Mouse (Mus musculus): ENCODE measurements around the gene Ric8b.

The Ric8b gene

GRCm38 (mm10) chr10:84963126-84963525 is 45.7 kb downstream of the Ric8b start:
- DNase-seq (ENCODE audit: low read depth): no peak

- no peak for DNase-seq (ENCODE audit: low read depth)
These were observed 46.3 kb downstream of the Ric8b start for GRCm38 (mm10) chr10:84963726-84964125.

GRCm38 (mm10) chr10:84966542-84966941 is 49.1 kb downstream of the Ric8b start:
- DNase-seq (ENCODE audit: low read depth): no peak

GRCm38 (mm10) chr10:84967645-84968044 is 50.2 kb downstream of the Ric8b start:
- no peak for DNase-seq (ENCODE audit: low read depth)

DNA sequence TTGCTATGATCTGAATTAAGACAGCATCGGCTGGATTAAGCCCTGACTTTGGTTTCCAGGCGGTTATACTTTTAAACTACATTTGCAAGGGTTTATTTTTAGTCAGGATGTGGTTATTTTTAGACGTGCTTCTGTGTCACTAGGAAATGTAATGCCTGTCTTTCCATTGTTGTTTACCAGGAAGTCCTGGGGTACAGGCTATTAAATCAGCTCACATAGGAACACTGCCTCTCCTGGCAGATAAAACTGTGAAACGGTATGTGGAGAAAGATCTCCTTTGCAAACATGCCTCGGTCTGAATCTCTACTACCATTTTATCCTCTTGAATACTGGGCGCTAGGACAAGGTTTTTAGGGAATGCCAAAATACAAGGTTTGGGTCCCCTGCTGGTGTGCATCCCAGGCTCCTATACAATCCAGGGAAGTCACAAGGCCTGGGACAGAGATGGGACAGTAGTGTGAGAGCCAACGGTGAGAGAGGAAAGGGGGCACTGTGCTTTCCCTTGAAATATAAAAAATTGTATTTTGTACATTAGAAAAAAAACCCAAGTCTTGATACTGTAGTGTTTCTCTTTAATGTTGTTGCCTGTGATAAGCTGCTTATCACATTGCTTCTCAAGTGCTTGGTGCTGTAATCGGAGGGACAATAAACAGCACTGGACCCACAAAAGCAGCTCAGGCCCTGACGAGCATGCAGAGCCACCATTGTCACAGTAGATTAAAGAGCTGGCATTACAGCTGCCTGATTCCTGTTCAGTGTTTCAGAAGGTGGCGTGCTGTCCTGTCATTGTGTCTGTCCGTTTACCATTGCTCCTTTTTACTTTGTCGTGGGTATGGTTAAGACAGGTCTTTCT is 51.7 kb downstream of the Ric8b start:
- no peak for DNase-seq (ENCODE audit: low read depth)

GRCm38 (mm10) chr10:84975264-84975663 is 57.8 kb downstream of the Ric8b start:
- DNase-seq (ENCODE audit: low read depth): no peak

GRCm38 (mm10) chr10:84976588-84977351 is 59.4 kb downstream of the Ric8b start:
- no peak for DNase-seq (ENCODE audit: low read depth)

DNA sequence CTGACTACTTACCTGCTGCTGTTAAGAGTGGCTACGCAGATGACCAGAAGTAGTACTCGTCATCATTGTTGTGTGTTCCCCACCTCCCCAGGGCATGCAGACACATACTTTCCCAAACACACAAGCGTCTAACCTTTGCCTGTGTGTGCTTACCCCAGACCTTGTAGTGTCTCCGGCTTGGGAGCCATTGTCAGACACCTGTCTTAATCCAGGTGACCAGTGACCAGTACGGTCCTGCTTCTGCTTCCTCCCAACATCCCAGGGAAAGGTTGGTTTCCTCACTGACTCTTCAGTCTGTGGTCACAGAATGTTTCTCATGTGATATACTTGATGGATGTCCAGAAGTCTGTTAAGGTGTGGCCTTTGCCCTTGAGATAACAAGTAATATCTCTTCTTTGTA is 62.9 kb downstream of the Ric8b start:
- DNase-seq (ENCODE audit: low read depth): no peak

DNA sequence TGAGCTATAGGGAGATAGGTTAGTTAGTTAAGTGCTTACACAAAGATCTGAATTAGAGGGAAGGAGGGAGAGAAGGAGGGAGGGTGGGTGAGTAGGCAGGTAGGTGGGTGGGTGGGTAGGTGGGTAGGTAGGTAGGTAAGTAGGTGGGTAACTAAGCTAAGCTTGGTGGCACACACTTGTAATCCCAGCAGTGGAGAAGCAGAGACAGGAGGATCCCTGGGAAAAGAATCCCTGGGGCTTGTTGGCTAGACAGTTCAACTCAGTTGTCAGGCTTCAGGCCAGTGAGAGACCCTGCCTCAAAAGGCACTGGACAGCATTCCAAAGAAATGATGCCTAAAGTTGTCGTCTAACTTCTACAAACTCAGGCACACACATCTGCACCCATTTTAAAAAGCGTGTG is 64.0 kb downstream of the Ric8b start:
- no peak for DNase-seq (ENCODE audit: low read depth)

- no peak for DNase-seq (ENCODE audit: low read depth)
These were observed 65.3 kb downstream of the Ric8b start for GRCm38 (mm10) chr10:84982675-84983074.

GRCm38 (mm10) chr10:84985956-84986355 is 68.5 kb downstream of the Ric8b start:
- peak; percentile 35 for DNase-seq (ENCODE audit: low read depth)

DNA sequence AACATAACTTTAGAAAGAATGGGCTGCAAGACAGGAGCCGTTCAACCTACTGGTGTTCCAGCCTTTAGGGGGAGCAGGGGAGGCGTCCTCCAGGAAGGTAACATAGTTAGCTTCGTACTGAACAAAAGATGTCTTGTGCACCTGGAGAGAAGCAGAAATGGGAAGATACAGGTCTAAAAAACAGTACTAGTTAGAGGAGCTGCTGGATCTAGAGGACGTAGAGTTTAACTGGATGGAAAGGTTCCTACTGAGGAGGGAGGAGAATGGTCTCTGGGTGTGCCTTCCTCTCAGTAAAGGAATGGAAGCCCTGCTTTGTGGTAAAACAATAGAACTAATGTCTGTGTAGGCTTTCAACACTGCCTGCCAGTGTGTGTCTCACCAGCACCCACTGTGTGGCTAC is 70.2 kb downstream of the Ric8b start:
- no peak for DNase-seq (ENCODE audit: low read depth)

DNA sequence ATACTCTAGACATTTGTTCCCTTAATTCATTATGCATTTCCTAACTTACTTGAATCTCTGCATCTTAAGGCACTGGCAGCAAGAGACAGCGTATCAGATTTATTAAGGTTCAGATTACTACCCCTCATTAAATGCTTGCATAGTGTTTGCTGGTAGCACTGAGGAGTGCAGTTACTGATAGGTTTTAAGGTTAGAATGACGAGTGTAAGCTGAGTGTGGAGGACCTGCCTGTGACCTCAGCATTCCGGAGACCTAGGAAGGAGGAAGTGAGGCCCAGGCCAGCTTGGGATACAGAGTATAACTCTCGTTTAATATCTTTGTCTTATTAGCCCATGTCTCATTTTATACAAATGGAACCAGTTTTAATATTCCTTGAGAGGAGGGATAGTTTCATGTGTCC is 71.2 kb downstream of the Ric8b start:
- DNase-seq (ENCODE audit: low read depth): no peak

GRCm38 (mm10) chr10:84994346-84994745 is 76.9 kb downstream of the Ric8b start:
- no peak for DNase-seq (ENCODE audit: low read depth)

- no peak for DNase-seq (ENCODE audit: low read depth)
These were observed 77.6 kb downstream of the Ric8b start for GRCm38 (mm10) chr10:84994971-84995370.

GRCm38 (mm10) chr10:84996366-84996765 is 79.0 kb downstream of the Ric8b start:
- DNase-seq (ENCODE audit: low read depth): no peak

GRCm38 (mm10) chr10:84997571-84998224 is 80.3 kb downstream of the Ric8b start:
- DNase-seq (ENCODE audit: low read depth): no peak

- DNase-seq (ENCODE audit: low read depth): no peak
These were observed 80.8 kb downstream of the Ric8b start for GRCm38 (mm10) chr10:84998225-84998579.

DNA sequence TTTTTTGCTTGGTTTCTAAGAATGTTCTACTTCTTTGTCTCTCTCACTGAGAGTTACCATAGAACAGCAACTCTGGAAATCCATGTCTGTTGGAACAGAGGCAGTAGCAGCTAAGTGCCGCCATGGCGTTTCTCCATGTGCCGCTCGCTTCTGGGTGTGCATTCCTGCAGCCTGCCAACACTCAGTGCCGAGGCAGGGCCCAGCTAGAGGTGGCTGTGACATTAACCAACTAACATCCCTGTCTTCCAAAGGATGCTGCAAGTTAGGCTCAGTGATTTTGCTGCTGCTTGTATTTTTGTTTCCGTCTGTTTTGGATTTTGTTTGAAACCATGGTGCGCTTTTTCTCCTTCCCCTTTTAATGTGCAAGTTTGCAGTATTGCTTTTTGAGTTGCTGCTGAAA is 84.5 kb downstream of the Ric8b start:
- DNase-seq (ENCODE audit: low read depth): no peak

- DNase-seq (ENCODE audit: low read depth): no peak
These were observed 86.0 kb downstream of the Ric8b start for GRCm38 (mm10) chr10:85003190-85004026.

- no peak for DNase-seq (ENCODE audit: low read depth)
These were observed 89.3 kb downstream of the Ric8b start for GRCm38 (mm10) chr10:85006573-85007310.

Measured in c-Kit-positive CD71-negative TER-119-negative erythroid progenitor cells, embryonic 14.5 days (primary cell).